Comparison of ENCODE assay signal across 9 mouse cellular contexts in the genomic region with DNA sequence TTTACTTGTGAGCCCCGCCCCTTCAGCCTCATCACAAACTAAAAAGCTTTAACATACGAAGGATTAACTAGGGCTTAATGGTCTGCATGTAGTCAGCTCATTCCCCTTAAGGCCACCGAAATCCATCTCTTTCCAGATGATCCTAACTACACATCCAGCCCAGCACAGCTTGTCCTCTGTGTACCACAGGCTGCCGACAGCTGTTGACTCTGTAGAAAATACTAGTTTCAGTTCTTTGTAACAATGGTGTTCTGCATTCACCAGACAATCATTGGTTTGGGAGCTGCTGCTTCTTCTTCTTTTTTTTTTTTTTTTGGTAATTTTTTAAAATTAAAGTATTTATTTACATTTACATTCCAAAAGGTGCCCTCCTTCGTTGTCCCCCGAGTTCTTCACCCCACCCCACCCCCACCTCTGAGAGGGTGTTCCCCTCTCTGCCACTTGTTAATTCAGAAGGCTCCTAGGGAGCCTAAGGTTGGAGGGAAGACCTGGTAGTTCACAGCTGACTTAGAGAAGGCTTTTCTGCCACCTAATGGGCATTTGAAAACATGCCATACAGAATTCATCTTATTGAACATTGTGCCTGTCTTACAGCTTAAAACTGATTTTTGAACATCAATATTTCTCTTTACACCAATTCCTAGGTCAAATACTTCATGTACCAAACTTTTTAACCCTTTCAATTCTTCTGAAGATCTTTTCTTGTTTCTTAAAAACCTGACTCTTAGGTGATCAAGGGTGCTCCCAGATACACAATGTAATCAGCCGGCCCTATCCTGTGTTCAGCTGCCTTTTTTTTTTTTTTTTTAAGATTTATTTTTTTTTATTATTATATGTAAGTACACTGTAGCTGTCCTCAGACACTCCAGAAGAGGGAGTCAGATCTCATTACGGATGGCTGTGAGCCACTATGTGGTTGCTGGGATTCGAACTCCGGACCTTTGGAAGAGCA. TPM values are rescaled to one million over a fixed set of nuclear protein-coding genes. Genes with fewer than 3 reads are reported as not detected.
DNase-seq lines count a peak whose midpoint lies in the region; ATAC-seq and TF ChIP-seq lines count a peak whose summit lies in the region.
"Had no signal": no experiment of that assay in that cellular context is flagged by ENCODE, and none has a peak within 500 bp of the region (broad histone marks: within the 10 kb centered on the region; RNA-seq: fewer than 3 reads in every experiment).

No protein-coding gene starts in this region.

- ATAC-seq in hindbrain, postnatal 0 days = peak; percentile 53; the same call in 1 of the 2 replicates

- peak; percentile 7 for DNase-seq in gastrocnemius, adult 18-20 months (ENCODE audit: low spot score)
- no peak for DNase-seq in gastrocnemius, postnatal 14 days
- DNase-seq in thymus, postnatal 0 days (ENCODE audit: low spot score) = peak; percentile 70
- DNase-seq in thymus, adult 18-20 months = no peak
- DNase-seq in hindbrain, postnatal 0 days (ENCODE audit: low spot score) = peak; percentile 82
- DNase-seq in spleen, postnatal 14 days (ENCODE audit: low spot score in 2 of 2) = no peak
- DNase-seq in frontal cortex, postnatal 10 days (ENCODE audit: low spot score in 2 of 2) = no peak

- no peaks in the 10 kb centered on the region for H3K4me1 ChIP-seq in hindbrain, postnatal 0 days (ENCODE audit: insufficient read depth, low read length)
- no peaks in the 10 kb centered on the region; the same call in 1 of the 2 replicates for H3K4me1 ChIP-seq in small intestine, adult 2 months (ENCODE audit: control insufficient read depth, insufficient read depth, insufficient read length, low read length)
- H3K4me1 ChIP-seq: limb, embryonic 12.5 days had no signal

- no peak overlapping the region for H3K9ac ChIP-seq in hindbrain, postnatal 0 days (replicated peaks; ENCODE audit: low read length)
- H3K9ac ChIP-seq: limb, embryonic 12.5 days had no signal

- H3K9me3 ChIP-seq in hindbrain, postnatal 0 days (ENCODE audit: low read length) = no peaks in the 10 kb centered on the region

- no peak overlapping the region for H3K4me2 ChIP-seq in hindbrain, postnatal 0 days (ENCODE audit: low read depth, low read length)
- H3K4me2 ChIP-seq: limb, embryonic 12.5 days had no signal

- intact Hi-C loops in gastrocnemius, postnatal 14 days (cut with DNase I; ENCODE audit: low total_unique reads) = no loop called here

- WGBS in hindbrain, postnatal 0 days = 62% methylated on average over 10 of the region's 10 CpGs
- 49% methylated on average over 10 of the region's 10 CpGs for WGBS in small intestine, adult 2 months

- TF ChIP-seq POLR2A in small intestine, adult 2 months (IDR thresholded peaks at IDR 0.05; ENCODE audit: low read depth, low read length) = no peak

- H3K27ac ChIP-seq in hindbrain, postnatal 0 days = no peak overlapping the region
- H3K27ac ChIP-seq in small intestine, adult 2 months (ENCODE audit: insufficient read depth, low read depth, low read length) = no peak overlapping the region
- H3K27ac ChIP-seq: limb, embryonic 12.5 days had no signal

- H3K36me3 ChIP-seq in hindbrain, postnatal 0 days (ENCODE audit: insufficient read depth, low read length) = no peaks in the 10 kb centered on the region; the same call in 1 of the 2 replicates
- peaks cover 6% of the 10 kb centered on the region; the same call in 1 of the 2 replicates for H3K36me3 ChIP-seq in small intestine, adult 2 months (ENCODE audit: control insufficient read depth, insufficient read depth, low read length)

- no peak overlapping the region for H3K4me3 ChIP-seq in hindbrain, postnatal 0 days (ENCODE audit: low read length)
- no peak overlapping the region for H3K4me3 ChIP-seq in small intestine, adult 2 months (ENCODE audit: low read depth, low read length)
- H3K4me3 ChIP-seq: limb, embryonic 12.5 days had no signal

- peak; percentile 70 for TF ChIP-seq CTCF in hindbrain, postnatal 0 days (IDR thresholded peaks at IDR 0.05; ENCODE audit: low read depth)
- peak; percentile 15; the same call in 1 of the 2 replicates for TF ChIP-seq CTCF in small intestine, adult 2 months (IDR thresholded peaks at IDR 0.05; ENCODE audit: extremely low read depth, insufficient read length, insufficient replicate concordance, low read depth, low read length)

- H3K27me3 ChIP-seq in hindbrain, postnatal 0 days (ENCODE audit: insufficient read depth, low read length) = no peaks in the 10 kb centered on the region
- no peaks in the 10 kb centered on the region for H3K27me3 ChIP-seq in small intestine, adult 2 months (ENCODE audit: control insufficient read depth, insufficient read depth, low read length)
- H3K27me3 ChIP-seq: limb, embryonic 12.5 days had no signal

RNA-seq across cellular contexts. Expression of gene Aida, which starts 23.2 kb away (rescaled TPM):
- total RNA-seq in gastrocnemius, adult 18-20 months (2021) = 10 to 100 TPM; 21.1 to 22.6 TPM
- 10 to 100 TPM; 19.5 to 23.7 TPM for total RNA-seq in gastrocnemius, postnatal 14 days (2021)
- 28.2 and 29.7 TPM in 2 replicates for polyA plus RNA-seq in thymus, postnatal 0 days (2015; fragmentation: Nextera tagmentation; extraction: Ambion mirVana)
- 48.5 and 63.1 TPM in 2 replicates for total RNA-seq in hindbrain, postnatal 0 days (2014; rRNA removed)
- polyA plus RNA-seq in hindbrain, postnatal 0 days (2015; fragmentation: Nextera tagmentation; extraction: Ambion mirVana) = 49.9 and 52.6 TPM in 2 replicates
- 2.7 and 5.4 TPM in 2 replicates for polyA plus RNA-seq in small intestine, adult 2 months (2012; rRNA removed)

RNA-seq across cellular contexts. Expression of gene Brox, which starts 23.9 kb away (rescaled TPM):
- 10 to 100 TPM; 16.2 to 16.5 TPM for total RNA-seq in gastrocnemius, adult 18-20 months (2021)
- 10 to 100 TPM; 17.7 to 19.5 TPM for total RNA-seq in gastrocnemius, postnatal 14 days (2021)
- polyA plus RNA-seq in thymus, postnatal 0 days (2015; fragmentation: Nextera tagmentation; extraction: Ambion mirVana) = 55.3 and 63.5 TPM in 2 replicates
- total RNA-seq in hindbrain, postnatal 0 days (2014; rRNA removed) = 80.6 and 93.8 TPM in 2 replicates
- 82.3 and 84.4 TPM in 2 replicates for polyA plus RNA-seq in hindbrain, postnatal 0 days (2015; fragmentation: Nextera tagmentation; extraction: Ambion mirVana)
- 5.8 and 12.5 TPM in 2 replicates for polyA plus RNA-seq in small intestine, adult 2 months (2012; rRNA removed)

RNA-seq across cellular contexts. Expression of gene Disp1, which starts 51.8 kb away (rescaled TPM):
- 1 to 10 TPM; 2.3 to 3.3 TPM for total RNA-seq in gastrocnemius, adult 18-20 months (2021)
- 1 to 10 TPM; 5.4 to 7.3 TPM for total RNA-seq in gastrocnemius, postnatal 14 days (2021)
- polyA plus RNA-seq in thymus, postnatal 0 days (2015; fragmentation: Nextera tagmentation; extraction: Ambion mirVana) = 8.6 and 11.3 TPM in 2 replicates
- 8.2 and 15.3 TPM in 2 replicates for total RNA-seq in hindbrain, postnatal 0 days (2014; rRNA removed)
- 7.4 and 7.9 TPM in 2 replicates for polyA plus RNA-seq in hindbrain, postnatal 0 days (2015; fragmentation: Nextera tagmentation; extraction: Ambion mirVana)
- polyA plus RNA-seq in small intestine, adult 2 months (2012; rRNA removed) = 6.3 and 7.5 TPM in 2 replicates

Comparison
In these comparisons a context has a peak if more than half of its experiments do, and no peak if none do; other contexts are left out.
1. DNase-seq: peak in gastrocnemius, adult 18-20 months (single experiment), thymus, postnatal 0 days (single experiment) and hindbrain, postnatal 0 days (single experiment); none in gastrocnemius, postnatal 14 days (single experiment), thymus, adult 18-20 months (0 of 2), spleen, postnatal 14 days (0 of 2) and frontal cortex, postnatal 10 days (0 of 2).